Mouse (Mus musculus) forebrain, embryonic 11.5 days (tissue): ENCODE data around the gene Cd248. TPM values are rescaled to one million over a fixed set of nuclear protein-coding genes. Genes with fewer than 3 reads are reported as not detected.

Source experiments
- ATAC-seq: fragments of 200-750 bp; cut with Nextera tagmentation; replicated peaks from 2 replicates; pipeline ENCODE4 v1.8.0; 2017; ENCODE audit warnings: moderate TSS enrichment; ENCODE audit not compliant: low FRiP score
- DNase-seq: peaks from one replicate; pipeline ENCODE4 v3.0.0-alpha.2; 2017; ENCODE audit warnings: low spot score
- H3K27ac ChIP-seq: fragments of 300-500 bp; sonication (generic); 2 replicates; pipeline ENCODE4 v1.5.1; 2014; ENCODE audit warnings: low read depth, low read length
- H3K27me3 ChIP-seq: fragments of 300-500 bp; sonication (generic); 2 replicates; pipeline ENCODE4 v1.6.1; 2014; ENCODE audit warnings: mild to moderate bottlenecking, low read length, mixed read lengths; ENCODE audit not compliant: control insufficient read depth, insufficient read depth
- H3K36me3 ChIP-seq: fragments of 300-500 bp; sonication (generic); 2 replicates; pipeline ENCODE4 v1.6.1; 2014; ENCODE audit warnings: mild to moderate bottlenecking, low read length, moderate library complexity, mixed read lengths; ENCODE audit not compliant: control insufficient read depth, insufficient read depth
- H3K4me1 ChIP-seq: fragments of 300-500 bp; sonication (generic); replicated peaks from 2 replicates; pipeline ENCODE4 v1.6.1; 2014; ENCODE audit warnings: low read length, mixed read lengths; ENCODE audit not compliant: control insufficient read depth, insufficient read depth
- H3K4me2 ChIP-seq: fragments of 300-500 bp; sonication (generic); 2 replicates; pipeline ENCODE4 v1.6.1; 2014; ENCODE audit warnings: low read depth, mild to moderate bottlenecking, low read length, moderate library complexity, mixed read lengths; ENCODE audit not compliant: severe bottlenecking
- H3K4me3 ChIP-seq: fragments of 300-500 bp; sonication (generic); 2 replicates; pipeline ENCODE4 v1.5.1; 2014; ENCODE audit warnings: low read depth, low read length
- H3K9ac ChIP-seq: fragments of 300-500 bp; sonication (generic); 2 replicates; pipeline ENCODE4 v1.6.1; 2014; ENCODE audit warnings: low read length
- H3K9me3 ChIP-seq: fragments of 300-500 bp; sonication (generic); 2 replicates; pipeline ENCODE4 v1.6.1; 2016; ENCODE audit warnings: low read length, mixed read lengths; ENCODE audit not compliant: control insufficient read depth
- WGBS: fragments of 180-500 bp; shearing (Covaris S2); extraction: QIAGEN DNeasy Blood & Tissue Kit; methylation state at CpG from one replicate; pipeline ENCODE4 v1.1.7; 2014; 5-methylcytosine and 5-hydroxymethylcytosine counted together
- polyA plus RNA-seq: library from polyadenylated mRNA; unstranded; fragments of >200 nt; fragmentation: Nextera tagmentation; extraction: Ambion mirVana; gene quantifications from 2 replicates; pipeline ENCODE4 v1.2.1, GENCODE M21; 2014

Cd248 gene
- polyA plus RNA-seq, 1 experiment from 2014 or later, result 30.7 TPM

DNA sequence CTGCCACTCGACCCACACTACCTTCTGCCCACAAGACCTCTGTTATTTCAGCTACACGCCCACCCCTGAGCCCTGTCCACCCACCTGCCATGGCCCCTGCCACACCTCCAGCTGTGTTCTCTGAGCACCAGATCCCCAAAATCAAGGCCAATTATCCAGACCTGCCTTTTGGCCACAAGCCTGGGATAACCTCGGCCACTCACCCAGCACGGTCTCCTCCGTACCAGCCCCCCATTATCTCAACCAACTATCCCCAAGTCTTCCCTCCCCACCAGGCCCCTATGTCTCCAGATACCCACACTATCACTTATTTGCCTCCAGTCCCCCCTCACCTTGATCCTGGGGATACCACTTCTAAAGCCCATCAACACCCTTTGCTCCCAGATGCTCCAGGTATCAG lies 1.6 kb downstream of the Cd248 start:
- ATAC-seq (no peak), DNase-seq (no peak)
- Histone ChIP-seq H3K4me3 (no peak overlapping the region), H3K9me3 (no peaks in the 10 kb centered on the region), H3K4me1 (peaks cover 31% of the 10 kb centered on the region), H3K27me3 (peaks cover 32% of the 10 kb centered on the region), H3K36me3 (no peaks in the 10 kb centered on the region), H3K27ac (no peak overlapping the region), H3K4me2 (no peak overlapping the region), H3K9ac (no peak overlapping the region)
- WGBS, result 84% methylated on average over 5 of the region's 5 CpGs

DNA sequence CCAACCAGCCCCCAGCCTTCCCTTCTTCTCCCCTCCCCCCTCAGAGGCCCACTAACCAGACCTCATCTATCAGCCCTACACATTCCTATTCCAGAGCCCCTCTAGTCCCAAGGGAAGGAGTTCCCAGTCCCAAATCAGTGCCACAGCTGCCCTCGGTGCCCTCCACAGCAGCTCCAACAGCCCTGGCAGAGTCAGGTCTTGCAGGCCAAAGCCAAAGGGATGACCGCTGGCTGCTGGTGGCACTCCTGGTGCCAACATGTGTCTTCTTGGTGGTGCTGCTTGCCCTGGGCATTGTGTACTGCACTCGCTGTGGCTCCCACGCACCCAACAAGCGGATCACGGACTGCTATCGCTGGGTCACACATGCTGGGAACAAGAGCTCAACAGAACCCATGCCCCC lies 2.1 kb downstream of the Cd248 start:
- Histone ChIP-seq H3K4me2 (0 out of 2 replicates have a peak overlapping the region, but pooled peaks have one; percentile 15), H3K36me3 (no peaks in the 10 kb centered on the region), H3K9me3 (no peaks in the 10 kb centered on the region), H3K4me1 (peaks cover 31% of the 10 kb centered on the region), H3K27ac (no peak overlapping the region), H3K4me3 (no peak overlapping the region), H3K9ac (no peak overlapping the region), H3K27me3 (peaks cover 32% of the 10 kb centered on the region)
- DNase-seq (no peak), ATAC-seq (no peak)
- WGBS, result 86% methylated on average over 7 of the region's 7 CpGs

DNA sequence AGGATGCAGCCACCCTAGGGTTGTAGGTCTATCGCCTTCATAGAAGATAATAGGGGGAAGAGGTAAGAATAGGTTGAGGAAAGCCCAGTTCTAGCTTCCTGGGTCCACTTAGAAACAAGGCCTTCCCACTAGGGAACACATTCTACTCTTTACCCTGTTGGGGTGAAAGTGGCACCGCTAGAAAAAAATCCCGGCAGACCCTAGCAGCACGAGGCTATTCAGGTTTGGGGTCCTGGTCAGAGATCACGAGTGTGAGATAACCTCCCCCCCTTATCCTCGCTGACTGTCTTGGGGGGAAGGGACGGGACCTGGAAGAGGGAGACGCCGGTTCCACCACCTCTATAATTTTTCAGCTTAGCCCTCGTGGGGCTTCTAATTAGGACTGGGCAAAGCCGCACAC lies 3.2 kb downstream of the Cd248 start:
- 6% methylated on average over 11 of the region's 11 CpGs for WGBS
- Histone ChIP-seq H3K4me1 (peaks cover 31% of the 10 kb centered on the region), H3K27me3 (peaks cover 32% of the 10 kb centered on the region), H3K4me3 (peak overlapping the region; percentile 36), H3K4me2 (peak overlapping the region; percentile 68), H3K36me3 (no peaks in the 10 kb centered on the region), H3K9ac (peak overlapping the region; percentile 54), H3K27ac (peak overlapping the region; percentile 74), H3K9me3 (no peaks in the 10 kb centered on the region)
- ATAC-seq (0 out of 2 replicates have a peak, but pooled peaks have one; percentile 2), DNase-seq (no peak)

GRCm38 (mm10) chr19:5071545-5072369 lies 3.9 kb downstream of the Cd248 start:
- Histone ChIP-seq H3K27ac (peak overlapping the region; percentile 74), H3K4me3 (peak overlapping the region; percentile 36), H3K4me2 (peak overlapping the region; percentile 68), H3K9ac (peak overlapping the region; percentile 54), H3K27me3 (peaks cover 32% of the 10 kb centered on the region), H3K9me3 (no peaks in the 10 kb centered on the region), H3K4me1 (peaks cover 31% of the 10 kb centered on the region), H3K36me3 (no peaks in the 10 kb centered on the region)
- DNase-seq (peak; percentile 92), ATAC-seq (peak; percentile 86)
- WGBS, result under 1% methylated on average over 40 of the region's 40 CpGs

GRCm38 (mm10) chr19:5072389-5073019 lies 4.6 kb downstream of the Cd248 start:
- H3K27me3 ChIP-seq, result peaks cover 25% of the 10 kb centered on the region
- H3K9me3 ChIP-seq, result no peaks in the 10 kb centered on the region
- H3K36me3 ChIP-seq, result no peaks in the 10 kb centered on the region
- H3K4me3 ChIP-seq, result peak overlapping the region; percentile 36
- peak; percentile 27 for ATAC-seq
- H3K9ac ChIP-seq, result peak overlapping the region; percentile 54; the same call in 1 of the 2 replicates
- DNase-seq, result no peak
- peak overlapping the region; percentile 74; the same call in 1 of the 2 replicates for H3K27ac ChIP-seq
- peak overlapping the region; percentile 68 for H3K4me2 ChIP-seq
- peaks cover 24% of the 10 kb centered on the region for H3K4me1 ChIP-seq
- 1% methylated on average over 20 of the region's 20 CpGs for WGBS

DNA sequence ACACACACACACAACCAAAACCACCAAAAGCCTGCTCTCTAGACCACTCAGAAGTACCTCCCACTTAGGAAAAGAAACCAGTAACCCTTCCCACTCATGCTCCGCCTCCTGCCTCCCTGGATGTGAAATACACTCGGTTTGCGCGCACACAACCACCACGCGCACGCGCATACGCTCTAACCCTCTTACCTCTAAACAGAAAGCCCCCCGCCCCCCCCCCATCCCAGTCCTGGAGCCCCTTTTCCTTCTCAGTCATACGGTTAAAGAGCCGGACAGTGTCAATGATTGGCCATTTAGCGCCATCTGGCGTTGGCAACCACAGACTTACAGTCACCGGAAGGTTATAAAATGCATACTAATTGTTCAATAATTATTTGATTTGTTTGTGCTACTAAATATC lies 5.2 kb downstream of the Cd248 start:
- WGBS, result 2% methylated on average over 15 of the region's 15 CpGs
- Histone ChIP-seq H3K36me3 (no peaks in the 10 kb centered on the region), H3K4me3 (peak overlapping the region; percentile 36; the same call in 1 of the 2 replicates), H3K27ac (no peak overlapping the region; the same call in 1 of the 2 replicates), H3K4me2 (peak overlapping the region; percentile 68), H3K27me3 (peaks cover 21% of the 10 kb centered on the region), H3K9me3 (no peaks in the 10 kb centered on the region), H3K4me1 (peaks cover 19% of the 10 kb centered on the region), H3K9ac (no peak overlapping the region)
- peak; percentile 60 for ATAC-seq
- DNase-seq, result peak; percentile 91

- H3K27me3 ChIP-seq, result peaks cover 16% of the 10 kb centered on the region
- ATAC-seq (no peak), DNase-seq (no peak)
- no peak overlapping the region for H3K9ac ChIP-seq
- H3K4me3 ChIP-seq, result no peak overlapping the region
- no peak overlapping the region for H3K27ac ChIP-seq
- 49% methylated on average over 5 of the region's 5 CpGs for WGBS
- peaks cover 14% of the 10 kb centered on the region for H3K4me1 ChIP-seq
- H3K9me3 ChIP-seq, result no peaks in the 10 kb centered on the region
- H3K4me2 ChIP-seq, result no peak overlapping the region
- H3K36me3 ChIP-seq, result no peaks in the 10 kb centered on the region
These were observed 5.6 kb downstream of the Cd248 start for GRCm38 (mm10) chr19:5073518-5073917.

GRCm38 (mm10) chr19:5079279-5079678 lies 11.4 kb downstream of the Cd248 start:
- WGBS, result 95% methylated on average over 1 of the region's 1 CpGs
- Histone ChIP-seq H3K4me2 (no peak overlapping the region), H3K36me3 (no peaks in the 10 kb centered on the region), H3K27me3 (peaks cover 28% of the 10 kb centered on the region), H3K9me3 (no peaks in the 10 kb centered on the region), H3K9ac (no peak overlapping the region), H3K4me3 (no peak overlapping the region), H3K4me1 (no peaks in the 10 kb centered on the region), H3K27ac (no peak overlapping the region)
- DNase-seq (no peak), ATAC-seq (no peak)
